Mouse (Mus musculus) testis, adult 2 months (tissue): ENCODE measurements around the gene Dpp9.

Experiments
- CTCF ChIP-seq: fragments of 200-500 bp; IDR thresholded peaks from 2 replicates; pipeline ENCODE4 v1.5.1; 2012; ENCODE audit warnings: low read depth, mild to moderate bottlenecking, inconsistent platforms, low read length, moderate library complexity; ENCODE audit not compliant: control insufficient read depth, insufficient read depth, insufficient replicate concordance
- POLR2A ChIP-seq: fragments of 200-500 bp; IDR thresholded peaks from 2 replicates; pipeline ENCODE4 v1.6.1; 2012; ENCODE audit warnings: low read depth, mild to moderate bottlenecking, inconsistent platforms, low read length, moderate library complexity; ENCODE audit not compliant: control insufficient read depth

DNA sequence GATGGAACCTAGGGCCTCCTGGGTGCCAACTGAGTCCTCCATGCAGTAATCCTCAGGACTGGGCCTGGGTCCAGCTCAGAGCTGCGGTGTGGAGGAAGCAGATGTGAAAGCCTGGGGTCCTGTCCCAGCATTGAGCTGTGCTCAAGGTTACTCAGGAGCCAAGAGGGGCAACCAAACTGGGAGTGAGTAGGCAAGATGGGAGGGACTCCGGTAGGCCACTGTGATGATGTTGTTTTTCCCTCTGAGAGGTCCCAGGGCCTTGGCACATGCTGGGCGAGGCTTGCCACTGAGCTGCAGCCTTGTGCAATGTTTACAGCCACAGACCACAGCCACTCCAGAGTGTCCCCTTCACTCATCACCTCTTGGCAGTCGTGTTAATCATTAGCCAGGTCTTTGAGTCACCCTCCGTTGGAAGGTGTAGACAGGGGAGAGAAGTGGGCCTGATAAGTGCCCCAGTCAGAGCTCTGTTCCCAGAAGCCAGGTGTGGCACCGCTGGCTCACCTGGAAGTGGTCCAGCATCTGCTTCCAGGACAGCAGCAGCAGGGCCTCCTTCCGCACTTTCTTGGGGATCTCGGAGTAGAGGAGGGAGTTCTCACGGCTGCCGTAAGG, 12.3 kb downstream of the Dpp9 start:
- TF ChIP-seq POLR2A = no peak
- no peak for TF ChIP-seq CTCF
